ENCODE assay signal across 21 mouse cellular contexts in the genomic region with DNA sequence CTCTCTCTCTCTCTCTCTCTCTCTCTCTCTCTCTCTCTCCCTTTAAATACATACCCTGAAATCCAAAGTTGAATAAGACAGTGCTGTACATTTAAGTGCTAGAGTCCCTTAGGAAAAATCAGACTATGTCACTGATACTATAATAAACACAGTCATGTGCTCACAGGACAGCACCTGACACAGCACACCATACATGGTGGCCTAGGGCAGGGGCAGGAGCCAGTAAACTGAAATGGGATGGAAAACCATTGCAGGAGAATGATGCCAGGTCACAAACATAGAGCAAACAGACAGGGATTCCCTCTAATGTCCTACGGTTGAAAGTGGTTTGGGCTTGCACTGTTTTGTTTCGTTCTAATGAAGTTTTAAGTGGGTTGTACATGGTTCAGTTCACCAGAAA.
DNase-seq lines count a peak whose midpoint lies in the region; ATAC-seq and TF ChIP-seq lines count a peak whose summit lies in the region.
"Had no signal": no experiment of that assay in that cellular context is flagged by ENCODE, and none has a peak within 500 bp of the region (broad histone marks: within the 10 kb centered on the region; RNA-seq: fewer than 3 reads in every experiment).

No protein-coding gene starts in this region.

- no peak for TF ChIP-seq EP300 in heart, postnatal 0 days (IDR thresholded peaks at IDR 0.05; ENCODE audit: low read depth)

- H3K27ac ChIP-seq in heart, embryonic 12.5 days (ENCODE audit: poor library complexity, severe bottlenecking): no peak overlapping the region
- H3K27ac ChIP-seq in heart, postnatal 0 days (ENCODE audit: low read depth): no peak overlapping the region
- 0 out of 2 replicates have a peak overlapping the region, but pooled peaks have one; percentile 28 for H3K27ac ChIP-seq in midbrain, embryonic 10.5 days (replicated peaks)
- H3K27ac ChIP-seq in midbrain, embryonic 15.5 days: no peak overlapping the region

- H3K27me3 ChIP-seq in heart, embryonic 12.5 days (replicated peaks): no peaks in the 10 kb centered on the region
- H3K27me3 ChIP-seq in heart, postnatal 0 days (ENCODE audit: control insufficient read depth, insufficient read depth, low read length): no peaks in the 10 kb centered on the region
- H3K27me3 ChIP-seq in midbrain, embryonic 10.5 days (ENCODE audit: low read depth, poor library complexity, severe bottlenecking): peaks cover 54% of the 10 kb centered on the region
- H3K27me3 ChIP-seq in midbrain, embryonic 15.5 days (replicated peaks): no peaks in the 10 kb centered on the region
- H3K27me3 ChIP-seq: CH12.LX, Patski had no signal

- 83% methylated on average over 2 of the region's 2 CpGs for WGBS in heart, embryonic 12.5 days
- WGBS in heart, postnatal 0 days: 75% methylated on average over 2 of the region's 2 CpGs
- 40% methylated on average over 2 of the region's 2 CpGs for WGBS in midbrain, embryonic 10.5 days
- 35% methylated on average over 2 of the region's 2 CpGs for WGBS in midbrain, embryonic 15.5 days

- no peak overlapping the region for H3K4me3 ChIP-seq in heart, embryonic 12.5 days
- H3K4me3 ChIP-seq in heart, postnatal 0 days (ENCODE audit: low read depth, low read length): no peak overlapping the region
- H3K4me3 ChIP-seq in midbrain, embryonic 10.5 days: no peak overlapping the region
- no peak overlapping the region for H3K4me3 ChIP-seq in midbrain, embryonic 15.5 days

- H3K4me2 ChIP-seq in heart, embryonic 12.5 days: no peak overlapping the region
- H3K4me2 ChIP-seq in heart, postnatal 0 days (ENCODE audit: low read depth, low read length): no peak overlapping the region
- H3K4me2 ChIP-seq in midbrain, embryonic 15.5 days: no peak overlapping the region

- peak; percentile 74 for DNase-seq in heart, adult 11 months
- no peak for DNase-seq in heart, postnatal 0 days (ENCODE audit: low spot score)
- DNase-seq in heart, adult 8-10 months (ENCODE audit: low spot score): no peak
- DNase-seq in midbrain, embryonic 10.5 days (ENCODE audit: low spot score): no peak
- DNase-seq: adrenal gland, adult 2 months; adrenal gland, adult 8-10 months; adrenal gland, postnatal 10 days; adrenal gland, postnatal 14 days; adrenal gland, postnatal 25 days; adrenal gland, postnatal 36 days; B cell, adult 2 months; cerebellum, adult 11 months; cerebellum, adult 11-12 months; cerebellum, adult 18-20 months had no signal

- no peak for ATAC-seq in heart, embryonic 12.5 days (ENCODE audit: insufficient number of reproducible peaks, low FRiP score)
- ATAC-seq in heart, postnatal 0 days (ENCODE audit: insufficient read depth, low read depth): peak; percentile 55; the same call in 1 of the 2 replicates
- no peak for ATAC-seq in midbrain, embryonic 15.5 days (replicated peaks)
- ATAC-seq: activated CD4-positive, CD25-positive, alpha-beta regulatory T cell, adult 4 months; CD4-positive, CD25-positive, alpha-beta regulatory T cell, adult 4 months; Patski had no signal

- no peaks in the 10 kb centered on the region for H3K9me3 ChIP-seq in heart, embryonic 12.5 days (replicated peaks)
- H3K9me3 ChIP-seq in heart, postnatal 0 days (replicated peaks; ENCODE audit: control insufficient read depth, low read length): no peaks in the 10 kb centered on the region
- no peaks in the 10 kb centered on the region for H3K9me3 ChIP-seq in midbrain, embryonic 10.5 days (replicated peaks)
- H3K9me3 ChIP-seq in midbrain, embryonic 15.5 days: no peaks in the 10 kb centered on the region

- TF ChIP-seq CTCF in heart, postnatal 0 days (IDR thresholded peaks at IDR 0.05; ENCODE audit: low read depth): no peak

- no peaks in the 10 kb centered on the region for H3K4me1 ChIP-seq in heart, embryonic 12.5 days (replicated peaks)
- peaks cover 8% of the 10 kb centered on the region; the same call in 1 of the 2 replicates for H3K4me1 ChIP-seq in heart, postnatal 0 days (ENCODE audit: control insufficient read depth, insufficient read depth)
- H3K4me1 ChIP-seq in midbrain, embryonic 10.5 days: peaks cover 55% of the 10 kb centered on the region
- H3K4me1 ChIP-seq in midbrain, embryonic 15.5 days: peaks cover 1% of the 10 kb centered on the region; the same call in 1 of the 2 replicates

- no peak overlapping the region for H3K9ac ChIP-seq in heart, embryonic 12.5 days
- H3K9ac ChIP-seq in heart, postnatal 0 days (replicated peaks; ENCODE audit: low read depth, low read length): no peak overlapping the region
- no peak overlapping the region for H3K9ac ChIP-seq in midbrain, embryonic 15.5 days

- H3K36me3 ChIP-seq in heart, embryonic 12.5 days: no peaks in the 10 kb centered on the region
- H3K36me3 ChIP-seq in heart, postnatal 0 days (replicated peaks; ENCODE audit: control insufficient read depth, insufficient read depth, low read length): no peaks in the 10 kb centered on the region
- H3K36me3 ChIP-seq in midbrain, embryonic 10.5 days: no peaks in the 10 kb centered on the region
- H3K36me3 ChIP-seq in midbrain, embryonic 15.5 days (replicated peaks): no peaks in the 10 kb centered on the region
- H3K36me3 ChIP-seq: G1E had no signal
